Mouse (Mus musculus): ENCODE data around the gene Dohh. TPM values are rescaled to one million over a fixed set of nuclear protein-coding genes. Genes with fewer than 3 reads are reported as not detected.

The Dohh gene
- total and polyA plus RNA-seq, 2 experiments from 2014 or later: 95.8 to 132 TPM

DNA sequence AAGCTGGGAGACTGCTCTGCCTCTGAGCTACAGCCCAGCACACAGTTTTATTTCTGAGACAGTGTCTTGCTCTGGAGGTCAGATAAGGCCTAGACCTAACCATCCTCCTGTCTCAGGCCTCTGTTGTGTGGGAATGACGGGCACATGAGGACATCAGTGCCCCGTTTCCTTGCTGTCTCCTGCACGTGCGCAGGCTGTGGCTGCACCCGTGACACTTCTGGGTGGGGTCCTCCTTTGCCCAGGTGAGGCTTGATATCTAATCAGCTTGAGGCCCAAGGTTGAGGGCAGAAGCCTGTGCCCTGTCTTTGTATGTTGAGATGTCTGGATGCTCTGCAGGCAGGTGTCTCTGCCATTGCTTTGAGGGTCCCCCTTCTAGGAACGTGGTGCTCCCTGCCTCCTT lies 8.0 kb downstream of the Dohh start:
- H3K4me3 ChIP-seq (ENCODE audit: low read depth, low read length): no peak overlapping the region
- 0 out of 2 replicates have a peak overlapping the region, but pooled peaks have one; percentile 33 for H3K9ac ChIP-seq (replicated peaks; ENCODE audit: low read length, poor library complexity, severe bottlenecking)
- no peaks in the 10 kb centered on the region for H3K27me3 ChIP-seq (ENCODE audit: insufficient read depth, low read length)
- no peak for TF ChIP-seq CTCF (IDR thresholded peaks at IDR 0.05)
- DNase-seq (ENCODE audit: low spot score): no peak
- H3K27ac ChIP-seq (ENCODE audit: low read depth, low read length): no peak overlapping the region
- WGBS: 89% methylated on average over 6 of the region's 6 CpGs
- no peaks in the 10 kb centered on the region for H3K4me1 ChIP-seq (ENCODE audit: insufficient read depth, low read length)
- ATAC-seq (ENCODE audit: low FRiP score): no peak
- H3K9me3 ChIP-seq (ENCODE audit: low read length): no peaks in the 10 kb centered on the region
- peaks cover 22% of the 10 kb centered on the region for H3K36me3 ChIP-seq (ENCODE audit: insufficient read depth, low read length)
- H3K4me2 ChIP-seq (ENCODE audit: low read depth, low read length, poor library complexity, severe bottlenecking): no peak overlapping the region

DNA sequence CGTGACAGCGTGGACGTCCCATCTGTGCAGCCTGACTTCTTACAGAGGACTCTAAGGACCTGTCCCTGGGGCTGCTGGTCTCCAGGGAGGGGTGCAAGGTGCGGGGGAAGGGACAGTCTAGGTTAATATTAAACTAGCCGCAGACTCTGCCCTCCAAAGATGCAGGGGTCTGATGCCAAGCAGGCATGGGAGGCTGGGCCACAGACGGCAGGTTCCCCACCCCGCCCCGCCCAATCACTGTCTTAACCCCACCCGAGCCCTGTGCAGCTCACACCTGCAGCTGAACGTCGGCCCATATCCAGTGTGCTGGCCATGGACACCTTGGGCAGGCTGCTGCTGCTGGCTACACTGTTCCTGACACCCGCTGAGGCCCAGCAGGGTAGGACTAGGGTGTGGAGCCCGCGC lies 8.6 kb downstream of the Dohh start, which contains the start of gene Smim24:
TSS of gene Smim24 (plus strand) at position 271 of the 405 bp plus-strand sequence.
- DNase-seq (ENCODE audit: low spot score) (no peak), ATAC-seq (ENCODE audit: low FRiP score) (no peak)
- no peaks in the 10 kb centered on the region for H3K4me1 ChIP-seq (ENCODE audit: insufficient read depth, low read length)
- H3K36me3 ChIP-seq (ENCODE audit: insufficient read depth, low read length): peaks cover 18% of the 10 kb centered on the region
- peak within 1 kb of the TSS; percentile 33; the same call in 1 of the 2 replicates for H3K9ac ChIP-seq (replicated peaks; ENCODE audit: low read length, poor library complexity, severe bottlenecking)
- H3K27me3 ChIP-seq (ENCODE audit: insufficient read depth, low read length): no peaks in the 10 kb centered on the region
- peak within 1 kb of the TSS; percentile 10; the same call in 1 of the 2 replicates for H3K4me3 ChIP-seq (ENCODE audit: low read depth, low read length)
- 63% methylated on average over 14 of the region's 14 CpGs for WGBS
- no peak for TF ChIP-seq CTCF (IDR thresholded peaks at IDR 0.05)
- H3K9me3 ChIP-seq (ENCODE audit: low read length): no peaks in the 10 kb centered on the region
- H3K4me2 ChIP-seq (ENCODE audit: low read depth, low read length, poor library complexity, severe bottlenecking): peak within 1 kb of the TSS; percentile 35
- H3K27ac ChIP-seq (ENCODE audit: low read depth, low read length): no peak within 1 kb of the TSS

DNA sequence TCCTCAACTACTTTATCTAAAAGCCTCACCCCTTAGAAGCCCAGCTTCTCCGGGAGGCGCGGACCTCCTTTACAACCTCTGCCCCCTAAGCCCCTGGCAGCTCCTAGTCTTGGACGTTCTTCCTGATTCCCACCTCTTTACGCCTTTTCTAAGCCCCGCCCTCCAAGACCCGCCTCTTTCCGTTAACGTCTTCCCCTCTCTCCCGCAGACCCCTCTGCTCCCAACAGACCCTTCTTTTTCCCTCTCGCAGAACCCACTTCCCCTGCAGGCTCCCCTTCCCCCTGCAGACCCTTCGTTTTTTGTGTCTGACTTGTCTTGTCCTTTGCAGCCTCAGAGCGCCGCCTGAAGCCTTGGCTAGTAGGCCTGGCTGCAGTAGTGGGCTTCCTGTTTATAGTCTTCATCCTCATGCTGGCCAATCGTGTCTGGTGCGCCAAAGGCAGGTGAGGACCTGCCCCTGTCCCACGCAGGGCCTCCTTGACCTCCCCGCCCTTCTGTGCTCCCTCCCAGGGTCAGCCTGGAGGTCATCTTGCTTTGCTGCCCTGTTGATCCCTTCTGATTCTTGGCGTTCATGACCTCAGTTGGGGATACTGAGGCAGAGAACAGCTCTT lies 9.3 kb downstream of the Dohh start:
- Histone ChIP-seq H3K9ac (replicated peaks; ENCODE audit: low read length, poor library complexity, severe bottlenecking) (peak overlapping the region; percentile 33; the same call in 1 of the 2 replicates), H3K9me3 (ENCODE audit: low read length) (no peaks in the 10 kb centered on the region), H3K4me3 (ENCODE audit: low read depth, low read length) (peak overlapping the region; percentile 10; the same call in 1 of the 2 replicates), H3K27me3 (ENCODE audit: insufficient read depth, low read length) (no peaks in the 10 kb centered on the region), H3K36me3 (ENCODE audit: insufficient read depth, low read length) (peaks cover 15% of the 10 kb centered on the region), H3K27ac (ENCODE audit: low read depth, low read length) (no peak overlapping the region), H3K4me2 (ENCODE audit: low read depth, low read length, poor library complexity, severe bottlenecking) (peak overlapping the region; percentile 35), H3K4me1 (ENCODE audit: insufficient read depth, low read length) (no peaks in the 10 kb centered on the region)
- DNase-seq (ENCODE audit: low spot score): no peak
- TF ChIP-seq CTCF (IDR thresholded peaks at IDR 0.05): no peak
- WGBS: 8% methylated on average over 19 of the region's 19 CpGs
- ATAC-seq (ENCODE audit: low FRiP score): no peak

DNA sequence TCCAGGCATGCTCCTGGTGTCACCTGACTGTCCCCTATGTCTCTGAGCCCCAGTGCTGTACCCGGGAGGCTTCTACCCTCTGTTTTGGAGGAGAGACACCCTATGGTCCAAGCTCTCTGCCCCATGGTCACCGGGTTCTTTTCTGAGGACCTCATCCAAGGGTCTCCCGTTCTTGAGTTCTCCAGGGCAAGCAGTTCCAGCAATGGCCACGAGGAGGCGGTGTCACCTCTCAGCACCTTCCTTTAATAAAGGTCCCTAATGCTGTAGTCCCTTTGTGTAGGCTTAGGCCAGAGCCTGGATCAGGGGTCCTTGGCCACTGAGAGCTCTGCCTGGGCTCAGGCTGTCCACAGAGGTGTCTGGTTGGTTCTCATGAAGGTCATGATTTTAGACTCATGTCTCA lies 10.9 kb downstream of the Dohh start:
- WGBS: 12% methylated on average over 5 of the region's 5 CpGs
- H3K4me1 ChIP-seq (ENCODE audit: insufficient read depth, low read length): no peaks in the 10 kb centered on the region
- no peaks in the 10 kb centered on the region for H3K27me3 ChIP-seq (ENCODE audit: insufficient read depth, low read length)
- ATAC-seq (ENCODE audit: low FRiP score) (no peak), DNase-seq (ENCODE audit: low spot score) (peak; percentile 57)
- no peak overlapping the region for H3K4me2 ChIP-seq (ENCODE audit: low read depth, low read length, poor library complexity, severe bottlenecking)
- H3K4me3 ChIP-seq (ENCODE audit: low read depth, low read length): no peak overlapping the region
- peaks cover 19% of the 10 kb centered on the region for H3K36me3 ChIP-seq (ENCODE audit: insufficient read depth, low read length)
- H3K27ac ChIP-seq (ENCODE audit: low read depth, low read length): no peak overlapping the region
- no peaks in the 10 kb centered on the region for H3K9me3 ChIP-seq (ENCODE audit: low read length)
- peak; percentile 90 for TF ChIP-seq CTCF (IDR thresholded peaks at IDR 0.05)
- H3K9ac ChIP-seq (replicated peaks; ENCODE audit: low read length, poor library complexity, severe bottlenecking): no peak overlapping the region

DNA sequence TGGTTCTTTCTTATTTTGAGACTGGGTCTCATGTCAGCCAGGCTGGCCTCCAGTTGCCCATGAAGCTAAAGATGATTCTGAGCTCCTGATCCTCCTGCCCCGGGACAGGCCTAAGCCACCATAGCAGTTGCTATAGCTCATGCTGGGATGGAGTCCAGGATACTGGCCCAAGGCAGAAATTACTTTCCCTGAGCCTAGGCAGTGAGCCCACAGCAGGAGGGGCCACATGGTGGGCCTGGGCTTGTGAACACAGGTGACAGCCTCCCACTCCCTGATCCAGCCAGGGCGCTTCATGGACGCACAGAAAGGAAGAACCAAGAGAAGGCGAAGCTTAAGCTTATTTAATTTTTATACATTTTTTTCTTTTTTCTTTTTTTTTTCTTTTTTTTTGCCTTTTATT lies 11.6 kb downstream of the Dohh start:
- no peak for ATAC-seq (ENCODE audit: low FRiP score)
- no peaks in the 10 kb centered on the region for H3K27me3 ChIP-seq (ENCODE audit: insufficient read depth, low read length)
- H3K4me2 ChIP-seq (ENCODE audit: low read depth, low read length, poor library complexity, severe bottlenecking): no peak overlapping the region

DNA sequence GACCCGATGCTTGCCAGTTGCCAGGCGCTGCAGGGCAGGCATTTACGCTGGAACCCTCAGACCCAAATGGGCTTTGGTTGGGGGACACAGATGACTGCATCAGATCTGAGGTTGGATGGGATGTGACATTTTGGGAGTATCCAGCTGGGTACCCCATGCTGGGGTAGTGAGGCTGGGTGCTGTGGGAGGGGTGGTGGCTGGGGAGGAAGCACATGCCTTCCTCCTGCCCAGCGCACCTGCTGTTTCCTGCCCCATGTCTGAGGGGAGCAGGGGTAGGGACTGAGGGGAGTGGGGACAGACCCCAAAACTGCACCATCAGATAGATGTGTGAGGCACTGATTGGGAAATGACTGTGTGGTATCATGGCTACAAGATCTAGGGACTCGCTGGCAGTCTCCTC lies 12.5 kb downstream of the Dohh start:
- H3K4me1 ChIP-seq (ENCODE audit: insufficient read depth, low read length): no peaks in the 10 kb centered on the region
- H3K27ac ChIP-seq (ENCODE audit: low read depth, low read length): no peak overlapping the region
- H3K27me3 ChIP-seq (ENCODE audit: insufficient read depth, low read length): no peaks in the 10 kb centered on the region
- no peak for TF ChIP-seq CTCF (IDR thresholded peaks at IDR 0.05)
- no peak overlapping the region for H3K9ac ChIP-seq (replicated peaks; ENCODE audit: low read length, poor library complexity, severe bottlenecking)
- ATAC-seq (ENCODE audit: low FRiP score) (no peak), DNase-seq (ENCODE audit: low spot score) (no peak)
- 48% methylated on average over 5 of the region's 5 CpGs for WGBS
- H3K4me3 ChIP-seq (ENCODE audit: low read depth, low read length): no peak overlapping the region
- H3K36me3 ChIP-seq (ENCODE audit: insufficient read depth, low read length): peaks cover 22% of the 10 kb centered on the region
- no peak overlapping the region for H3K4me2 ChIP-seq (ENCODE audit: low read depth, low read length, poor library complexity, severe bottlenecking)
- no peaks in the 10 kb centered on the region for H3K9me3 ChIP-seq (ENCODE audit: low read length)

More for the DNA sequence above, 11.6 kb downstream of the Dohh start:
- H3K36me3 ChIP-seq (ENCODE audit: insufficient read depth, low read length): peaks cover 25% of the 10 kb centered on the region
- no peaks in the 10 kb centered on the region for H3K4me1 ChIP-seq (ENCODE audit: insufficient read depth, low read length)
- H3K9me3 ChIP-seq (ENCODE audit: low read length): no peaks in the 10 kb centered on the region
- no peak overlapping the region for H3K27ac ChIP-seq (ENCODE audit: low read depth, low read length)
- H3K4me3 ChIP-seq (ENCODE audit: low read depth, low read length): no peak overlapping the region
- no peak for TF ChIP-seq CTCF (IDR thresholded peaks at IDR 0.05)
- no peak overlapping the region; the same call in 1 of the 2 replicates for H3K9ac ChIP-seq (replicated peaks; ENCODE audit: low read length, poor library complexity, severe bottlenecking)
- DNase-seq (ENCODE audit: low spot score): no peak
- WGBS: 74% methylated on average over 4 of the region's 4 CpGs

All from midbrain, postnatal 0 days (tissue).